9 mouse cellular contexts compared by ENCODE assay signal in the genomic region with DNA sequence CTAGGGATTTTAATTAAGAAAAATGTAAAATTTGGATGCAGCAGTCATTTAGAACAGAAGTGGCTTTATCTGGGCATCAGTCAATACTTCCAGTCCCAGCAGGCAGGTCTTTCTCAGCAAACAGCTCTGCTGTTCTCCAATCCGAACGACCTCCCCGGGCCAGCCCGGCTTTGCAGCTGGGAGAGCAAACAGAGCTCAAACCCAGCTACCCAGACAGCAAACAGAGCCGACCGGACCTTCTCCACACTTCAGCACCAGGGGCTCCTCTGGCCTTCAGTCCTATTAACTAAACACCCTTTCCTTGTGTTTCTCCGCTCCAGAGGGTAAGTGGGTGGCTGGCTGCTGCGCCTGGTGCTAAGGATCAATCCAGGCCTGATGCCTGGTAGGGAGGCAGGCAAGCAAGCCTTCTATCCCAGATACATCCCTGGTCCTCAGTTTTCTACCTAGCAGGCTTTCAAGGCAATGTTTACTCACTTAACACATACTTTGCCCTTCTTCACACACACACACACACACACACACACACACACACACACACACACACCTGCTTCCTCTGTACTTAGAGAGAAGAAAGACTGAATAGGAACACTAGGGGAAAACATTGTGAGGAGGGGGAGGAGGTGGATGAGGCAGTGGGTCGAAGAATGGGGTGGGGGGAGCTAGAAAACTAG.
DNase-seq lines count a peak whose midpoint lies in the region; ATAC-seq and TF ChIP-seq lines count a peak whose summit lies in the region.
"Had no signal": no experiment of that assay in that cellular context is flagged by ENCODE, and none has a peak within 500 bp of the region (broad histone marks: within the 10 kb centered on the region; RNA-seq: fewer than 3 reads in every experiment).

No protein-coding gene starts in this region.

- no peak for DNase-seq in forebrain, embryonic 10.5 days (ENCODE audit: extremely low spot score, low spot score)
- no peak for DNase-seq in forebrain, postnatal 0 days
- DNase-seq in lung, postnatal 36 days: no peak
- DNase-seq in liver: peak; percentile 45
- DNase-seq in left cerebral cortex, adult 2 months (ENCODE audit: extremely low spot score in 1 of 2, low spot score in 2 of 2): no peak
- DNase-seq in cerebellum, adult 9-11 months: no peak
- DNase-seq: thymus, postnatal 4 days had no signal

- no peak overlapping the region for H3K4me3 ChIP-seq in forebrain, embryonic 10.5 days
- H3K4me3 ChIP-seq in forebrain, postnatal 0 days (ENCODE audit: low read depth, low read length): no peak overlapping the region
- H3K4me3 ChIP-seq in lung, embryonic 16.5 days (ENCODE audit: low read length): no peak overlapping the region
- H3K4me3 ChIP-seq in stomach, embryonic 15.5 days (replicated peaks): no peak overlapping the region
- no peak overlapping the region for H3K4me3 ChIP-seq in left cerebral cortex, adult 2 months

- TF ChIP-seq CTCF in forebrain, postnatal 0 days (IDR thresholded peaks at IDR 0.05; ENCODE audit: low read depth): no peak
- TF ChIP-seq CTCF in left cerebral cortex, adult 2 months (IDR thresholded peaks at IDR 0.05): no peak

- H3K9ac ChIP-seq in forebrain, postnatal 0 days: no peak overlapping the region
- no peak overlapping the region for H3K9ac ChIP-seq in lung, embryonic 16.5 days (ENCODE audit: low read length)
- H3K9ac ChIP-seq in stomach, embryonic 15.5 days: no peak overlapping the region

- peak overlapping the region; percentile 56 for H3K27ac ChIP-seq in forebrain, embryonic 10.5 days
- H3K27ac ChIP-seq in forebrain, postnatal 0 days (ENCODE audit: low read depth, low read length): no peak overlapping the region
- H3K27ac ChIP-seq in lung, embryonic 16.5 days (ENCODE audit: low read length): peak overlapping the region; percentile 92
- no peak overlapping the region for H3K27ac ChIP-seq in stomach, embryonic 15.5 days
- no peak overlapping the region for H3K27ac ChIP-seq in left cerebral cortex, adult 2 months

- H3K9me3 ChIP-seq in forebrain, embryonic 10.5 days: no peaks in the 10 kb centered on the region
- H3K9me3 ChIP-seq in forebrain, postnatal 0 days (ENCODE audit: low read length): no peaks in the 10 kb centered on the region
- H3K9me3 ChIP-seq in lung, embryonic 16.5 days (ENCODE audit: control insufficient read depth, low read length): no peaks in the 10 kb centered on the region
- H3K9me3 ChIP-seq in stomach, embryonic 15.5 days: no peaks in the 10 kb centered on the region

- no peak for ATAC-seq in forebrain, postnatal 0 days
- peak; percentile 21; the same call in 1 of the 2 replicates for ATAC-seq in lung, embryonic 16.5 days (ENCODE audit: low read depth)
- ATAC-seq in stomach, embryonic 15.5 days (ENCODE audit: insufficient read depth, low FRiP score, low read depth): peak; percentile 69

- H3K27me3 ChIP-seq in forebrain, embryonic 10.5 days (ENCODE audit: poor library complexity, severe bottlenecking): no peaks in the 10 kb centered on the region
- no peaks in the 10 kb centered on the region for H3K27me3 ChIP-seq in forebrain, postnatal 0 days (ENCODE audit: insufficient read depth, low read length)
- H3K27me3 ChIP-seq in lung, embryonic 16.5 days (ENCODE audit: control insufficient read depth, insufficient read depth, low read depth, low read length): no peaks in the 10 kb centered on the region
- H3K27me3 ChIP-seq in stomach, embryonic 15.5 days (replicated peaks): no peaks in the 10 kb centered on the region

- intact Hi-C loops in left cerebral cortex, adult 2 months (cut with DNase I): no loop called here

- H3K36me3 ChIP-seq in forebrain, embryonic 10.5 days (replicated peaks): 0 out of 2 replicates have a peak, but pooled peaks cover 2% of the 10 kb centered on the region
- no peaks in the 10 kb centered on the region for H3K36me3 ChIP-seq in forebrain, postnatal 0 days (ENCODE audit: insufficient read depth)
- H3K36me3 ChIP-seq in lung, embryonic 16.5 days (ENCODE audit: control insufficient read depth, insufficient read depth, low read length): no peaks in the 10 kb centered on the region; the same call in 1 of the 2 replicates
- no peaks in the 10 kb centered on the region for H3K36me3 ChIP-seq in stomach, embryonic 15.5 days

- H3K4me2 ChIP-seq in forebrain, postnatal 0 days (ENCODE audit: low read depth): no peak overlapping the region
- H3K4me2 ChIP-seq in lung, embryonic 16.5 days (ENCODE audit: low read depth, low read length): no peak overlapping the region
- no peak overlapping the region for H3K4me2 ChIP-seq in stomach, embryonic 15.5 days

- peaks cover 42% of the 10 kb centered on the region for H3K4me1 ChIP-seq in forebrain, embryonic 10.5 days
- H3K4me1 ChIP-seq in forebrain, postnatal 0 days (ENCODE audit: insufficient read depth): no peaks in the 10 kb centered on the region
- peaks cover 45% of the 10 kb centered on the region for H3K4me1 ChIP-seq in lung, embryonic 16.5 days (replicated peaks; ENCODE audit: control insufficient read depth, insufficient read depth, low read length)
- H3K4me1 ChIP-seq in stomach, embryonic 15.5 days: peaks cover 11% of the 10 kb centered on the region

- WGBS in forebrain, embryonic 10.5 days: 44% methylated on average over 9 of the region's 9 CpGs
- 54% methylated on average over 9 of the region's 9 CpGs for whole genome bisulfite sequencing in forebrain, postnatal 0 days
- 27% methylated on average over 9 of the region's 9 CpGs for WGBS in lung, embryonic 16.5 days
- WGBS in stomach, embryonic 15.5 days: 44% methylated on average over 9 of the region's 9 CpGs

Comparison
In these comparisons a context has a peak if more than half of its experiments do, and no peak if none do; other contexts are left out.
1. H3K27ac ChIP-seq: peak in forebrain, embryonic 10.5 days (single experiment) and lung, embryonic 16.5 days (single experiment); none in forebrain, postnatal 0 days (single experiment), stomach, embryonic 15.5 days (single experiment) and left cerebral cortex, adult 2 months (single experiment).